Mouse (Mus musculus): ENCODE data around the gene Sike1.

Sike1 gene

GRCm38 (mm10) chr3:102995605-102996321 lies at the start of gene Sike1:
Sike1 (plus strand) TSS chr3:102995708.
- peak; percentile 87 to 91 for DNase-seq (ENCODE audit: low spot score in 2 of 2)

GRCm38 (mm10) chr3:102946312-102946711 lies 49.2 kb upstream of the Sike1 start:
- DNase-seq (ENCODE audit: low spot score in 2 of 2), result no peak

- no peak for DNase-seq (ENCODE audit: low spot score in 2 of 2)
Observed at GRCm38 (mm10) chr3:102946861-102947260, 48.6 kb upstream of the Sike1 start.

GRCm38 (mm10) chr3:102954476-102954875 lies 41.0 kb upstream of the Sike1 start:
- no peak for DNase-seq (ENCODE audit: low spot score in 2 of 2)

GRCm38 (mm10) chr3:102955143-102955542 lies 40.4 kb upstream of the Sike1 start:
- DNase-seq (ENCODE audit: low spot score in 2 of 2), result no peak

- DNase-seq (ENCODE audit: low spot score in 2 of 2), result no peak
Observed at GRCm38 (mm10) chr3:102955596-102955995, 39.9 kb upstream of the Sike1 start.

- no peak for DNase-seq (ENCODE audit: low spot score in 2 of 2)
Observed at GRCm38 (mm10) chr3:102964033-102964432, 31.5 kb upstream of the Sike1 start, which contains the start of gene Nr1h5. Nr1h5 (minus strand) TSS chr3:102964133.

- no peak for DNase-seq (ENCODE audit: low spot score in 2 of 2)
Observed at GRCm38 (mm10) chr3:102970067-102970466, 25.4 kb upstream of the Sike1 start.

GRCm38 (mm10) chr3:102970508-102970907 lies 25.0 kb upstream of the Sike1 start:
- DNase-seq (ENCODE audit: low spot score in 2 of 2), result no peak

GRCm38 (mm10) chr3:102976906-102977305 lies 18.6 kb upstream of the Sike1 start:
- no peak for DNase-seq (ENCODE audit: low spot score in 2 of 2)

GRCm38 (mm10) chr3:102979550-102980348 lies 15.8 kb upstream of the Sike1 start:
- peak in 1 of 2 experiments; percentile 24 for DNase-seq (ENCODE audit: low spot score in 2 of 2)

- DNase-seq (ENCODE audit: low spot score in 2 of 2), result no peak
Observed at GRCm38 (mm10) chr3:102980349-102980736, 15.2 kb upstream of the Sike1 start.

GRCm38 (mm10) chr3:102991041-102991440 lies 4.5 kb upstream of the Sike1 start:
- DNase-seq (ENCODE audit: low spot score in 2 of 2), result no peak

- DNase-seq (ENCODE audit: low spot score in 2 of 2), result no peak
Observed at GRCm38 (mm10) chr3:102992936-102993335, 2.6 kb upstream of the Sike1 start.

GRCm38 (mm10) chr3:102995233-102995604 lies 289 bp upstream of the Sike1 start:
- no peak for DNase-seq (ENCODE audit: low spot score in 2 of 2)

- no peak for DNase-seq (ENCODE audit: low spot score in 2 of 2)
Observed at GRCm38 (mm10) chr3:102997036-102997435, 1.5 kb downstream of the Sike1 start.

- DNase-seq (ENCODE audit: low spot score in 2 of 2), result no peak
Observed at GRCm38 (mm10) chr3:102997591-102997990, 2.1 kb downstream of the Sike1 start.

- DNase-seq (ENCODE audit: low spot score in 2 of 2), result no peak
Observed at GRCm38 (mm10) chr3:103001595-103001994, 6.1 kb downstream of the Sike1 start.

- DNase-seq (ENCODE audit: low spot score in 2 of 2), result no peak
Observed at GRCm38 (mm10) chr3:103017350-103017749, 21.8 kb downstream of the Sike1 start.

- no peak for DNase-seq (ENCODE audit: low spot score in 2 of 2)
Observed at GRCm38 (mm10) chr3:103019462-103019861, 24.0 kb downstream of the Sike1 start.

- peak; percentile 95 to 97 for DNase-seq (ENCODE audit: low spot score in 2 of 2)
Observed at GRCm38 (mm10) chr3:103020249-103020942, 24.9 kb downstream of the Sike1 start, which contains the start of gene Csde1. Csde1 (plus strand) TSS chr3:103020426.

GRCm38 (mm10) chr3:103020943-103021638 lies 25.6 kb downstream of the Sike1 start:
- DNase-seq (ENCODE audit: low spot score in 2 of 2), result peak; percentile 88 to 89

Measured in frontal cortex, postnatal 10 days (tissue).